Mouse (Mus musculus) liver, adult 2 months (tissue): ENCODE data around the gene Dnajc4. TPM values are rescaled to one million over a fixed set of nuclear protein-coding genes. Genes with fewer than 3 reads are reported as not detected.

Source experiments
- DNase-seq: peaks from one replicate; pipeline ENCODE4 v3.0.0-alpha.2; 2011; ENCODE audit warnings: low read depth, low spot score; ENCODE audit errors: extremely low read depth
- H3K27ac ChIP-seq: fragments of 200-500 bp; replicated peaks from 2 replicates; pipeline ENCODE4 v1.5.1; 2012; ENCODE audit warnings: low read depth, mild to moderate bottlenecking, control low read depth, inconsistent platforms, low read length; ENCODE audit not compliant: insufficient read depth
- H3K27me3 ChIP-seq: fragments of 200-500 bp; 2 replicates; pipeline ENCODE4 v1.6.1; 2012; ENCODE audit warnings: mild to moderate bottlenecking, moderate library complexity, low read length, inconsistent platforms; ENCODE audit not compliant: control insufficient read depth, insufficient read depth
- H3K36me3 ChIP-seq: fragments of 200-500 bp; 2 replicates; pipeline ENCODE4 v1.6.1; 2012; ENCODE audit warnings: low read length, inconsistent platforms; ENCODE audit not compliant: control insufficient read depth, insufficient read depth
- H3K4me1 ChIP-seq: fragments of 200-500 bp; 2 replicates; pipeline ENCODE4 v1.6.1; 2011; ENCODE audit warnings: low read length; ENCODE audit not compliant: control insufficient read depth, insufficient read depth
- H3K4me3 ChIP-seq: fragments of 200-500 bp; 2 replicates; pipeline ENCODE4 v1.5.1; 2011; ENCODE audit warnings: low read depth, mild to moderate bottlenecking, control low read depth, low read length, moderate library complexity; ENCODE audit not compliant: insufficient read depth
- H3K79me2 ChIP-seq: fragments of 200-500 bp; 2 replicates; pipeline ENCODE4 v1.6.1; 2012; ENCODE audit warnings: inconsistent platforms, mild to moderate bottlenecking, low read length, moderate library complexity; ENCODE audit not compliant: control insufficient read depth, insufficient read depth
- H3K9ac ChIP-seq: fragments of 200-500 bp; 2 replicates; pipeline ENCODE4 v1.6.1; 2012; ENCODE audit warnings: low read depth, mild to moderate bottlenecking, control low read depth, inconsistent platforms, low read length
- CTCF ChIP-seq: fragments of 200-500 bp; IDR thresholded peaks from 2 replicates; pipeline ENCODE4 v1.5.1; 2011; ENCODE audit warnings: low read depth, low read length, control low read depth
- POLR2A ChIP-seq: fragments of 200-500 bp; IDR thresholded peaks from 2 replicates; pipeline ENCODE4 v1.6.1; 2011; ENCODE audit warnings: low read length, control low read depth; ENCODE audit not compliant: insufficient read depth; ENCODE audit errors: extremely low read depth
- WGBS: fragments of 180-500 bp; shearing (Covaris S2); methylation state at CpG from one replicate; pipeline ENCODE4 v1.1.7; 2018; 5-methylcytosine and 5-hydroxymethylcytosine counted together
- polyA plus RNA-seq: library from polyadenylated mRNA; depleted of rRNA; stranded (reverse); fragments of >200 nt; gene quantifications from 2 replicates; pipeline ENCODE4 v1.2.3, GENCODE M21; 2012
- total RNA-seq: library from RNA; depleted of rRNA; stranded (reverse); fragments of >200 nt; gene quantifications from 2 replicates; pipeline ENCODE4 v1.2.3, GENCODE M21; 2014

Gene Dnajc4
- total and polyA plus RNA-seq, 2 experiments, result 11.2 to 22.3 TPM

GRCm38 (mm10) chr19:6950613-6951153, 41.7 kb downstream of the Dnajc4 start:
- Histone ChIP-seq H3K79me2 (no peaks in the 10 kb centered on the region), H3K27ac (peak overlapping the region; percentile 77), H3K9ac (peak overlapping the region; percentile 74), H3K4me1 (peaks cover 11% of the 10 kb centered on the region), H3K27me3 (no peaks in the 10 kb centered on the region), H3K36me3 (no peaks in the 10 kb centered on the region), H3K4me3 (peak overlapping the region; percentile 72)
- whole genome bisulfite sequencing, result under 1% methylated on average over 28 of the region's 28 CpGs
- TF ChIP-seq CTCF, result no peak
- TF ChIP-seq POLR2A, result 0 out of 2 replicates have a peak, but pooled peaks have one; percentile 46
- peak; percentile 72 for DNase-seq

GRCm38 (mm10) chr19:6949951-6950350, 42.4 kb downstream of the Dnajc4 start:
- 68% methylated on average over 5 of the region's 5 CpGs for WGBS
- H3K27ac ChIP-seq, result no peak overlapping the region
- H3K9ac ChIP-seq, result no peak overlapping the region
- peaks cover 11% of the 10 kb centered on the region for H3K4me1 ChIP-seq
- no peak for DNase-seq
- no peak for TF ChIP-seq POLR2A
- no peak for TF ChIP-seq CTCF
- H3K4me3 ChIP-seq, result no peak overlapping the region
- no peaks in the 10 kb centered on the region for H3K79me2 ChIP-seq
- H3K36me3 ChIP-seq, result no peaks in the 10 kb centered on the region
- H3K27me3 ChIP-seq, result no peaks in the 10 kb centered on the region

GRCm38 (mm10) chr19:6949532-6949931, 42.8 kb downstream of the Dnajc4 start:
- no peak overlapping the region for H3K4me3 ChIP-seq
- TF ChIP-seq POLR2A (no peak), CTCF (no peak)
- H3K36me3 ChIP-seq, result no peaks in the 10 kb centered on the region
- H3K9ac ChIP-seq, result no peak overlapping the region
- no peak for DNase-seq
- H3K27me3 ChIP-seq, result no peaks in the 10 kb centered on the region
- 93% methylated on average over 5 of the region's 5 CpGs for WGBS
- H3K79me2 ChIP-seq, result no peaks in the 10 kb centered on the region
- no peak overlapping the region for H3K27ac ChIP-seq
- peaks cover 11% of the 10 kb centered on the region for H3K4me1 ChIP-seq

GRCm38 (mm10) chr19:6948186-6948585, 44.2 kb downstream of the Dnajc4 start:
- no peak overlapping the region for H3K4me3 ChIP-seq
- H3K4me1 ChIP-seq, result peaks cover 6% of the 10 kb centered on the region
- TF ChIP-seq CTCF, result no peak
- TF ChIP-seq POLR2A, result no peak
- no peak for DNase-seq
- H3K9ac ChIP-seq, result no peak overlapping the region
- H3K27ac ChIP-seq, result no peak overlapping the region
- WGBS, result 86% methylated on average over 4 of the region's 4 CpGs
- no peaks in the 10 kb centered on the region for H3K27me3 ChIP-seq
- no peaks in the 10 kb centered on the region for H3K36me3 ChIP-seq
- H3K79me2 ChIP-seq, result 0 out of 2 replicates have a peak, but pooled peaks cover 2% of the 10 kb centered on the region

GRCm38 (mm10) chr19:6947742-6948141, 44.6 kb downstream of the Dnajc4 start:
- Histone ChIP-seq H3K36me3 (no peaks in the 10 kb centered on the region), H3K79me2 (peaks cover 5% of the 10 kb centered on the region), H3K9ac (no peak overlapping the region), H3K27ac (no peak overlapping the region), H3K27me3 (no peaks in the 10 kb centered on the region), H3K4me3 (no peak overlapping the region), H3K4me1 (peaks cover 4% of the 10 kb centered on the region; the same call in 1 of the 2 replicates)
- WGBS, result 77% methylated on average over 4 of the region's 4 CpGs
- no peak for DNase-seq
- no peak for TF ChIP-seq CTCF

GRCm38 (mm10) chr19:6943709-6944108, 48.7 kb downstream of the Dnajc4 start:
- Histone ChIP-seq H3K9ac (no peak overlapping the region), H3K4me3 (no peak overlapping the region), H3K27me3 (no peaks in the 10 kb centered on the region), H3K4me1 (peaks cover 11% of the 10 kb centered on the region), H3K79me2 (peaks cover 8% of the 10 kb centered on the region), H3K36me3 (no peaks in the 10 kb centered on the region), H3K27ac (no peak overlapping the region)
- no peak for DNase-seq
- 98% methylated on average over 6 of the region's 6 CpGs for WGBS
- TF ChIP-seq CTCF (no peak), POLR2A (no peak)
